In genomic region chr11:99724061-99724460, GRCm38 (mm10) we compare ENCODE assay signal across 20 mouse cellular contexts. TPM values are rescaled to one million over a fixed set of nuclear protein-coding genes. Genes with fewer than 3 reads are reported as not detected.
"Had no signal": no experiment of that assay in that cellular context is flagged by ENCODE, and none has a peak within 500 bp of the region (broad histone marks: within the 10 kb centered on the region; RNA-seq: fewer than 3 reads in every experiment).

No protein-coding gene starts in this region.

- DNase-seq: kidney, adult 2 months; kidney, postnatal 25 days; layer of hippocampus, adult 9-11 months; layer of hippocampus, postnatal 36 days; lung, embryonic 14.5 days; lung, postnatal 10 days; lung, postnatal 4 days; midbrain, embryonic 14.5 days; right cerebral cortex, postnatal 14 days; thymus, postnatal 36 days had no signal

- H3K36me3 ChIP-seq: limb, embryonic 13.5 days; midbrain, embryonic 10.5 days; neural tube, embryonic 12.5 days; stomach, embryonic 15.5 days had no signal

- H3K4me3 ChIP-seq: limb, embryonic 13.5 days; midbrain, embryonic 10.5 days; neural tube, embryonic 12.5 days; stomach, embryonic 15.5 days had no signal

- H3K27me3 ChIP-seq: limb, embryonic 13.5 days; neural tube, embryonic 12.5 days; stomach, embryonic 15.5 days had no signal

- H3K4me2 ChIP-seq: limb, embryonic 13.5 days; lung, embryonic 14.5 days; neural tube, embryonic 12.5 days; stomach, embryonic 15.5 days had no signal

- H3K27ac ChIP-seq: limb, embryonic 13.5 days; midbrain, embryonic 10.5 days; neural tube, embryonic 12.5 days; stomach, embryonic 15.5 days had no signal

- H3K4me1 ChIP-seq: limb, embryonic 13.5 days; midbrain, embryonic 10.5 days; neural tube, embryonic 12.5 days; stomach, embryonic 15.5 days had no signal

RNA-seq across cellular contexts. Expression of gene Gm14180, which starts 10.0 kb away (rescaled TPM):
- polyA plus RNA-seq: kidney, adult 2 months; kidney, embryonic 16.5 days; limb, embryonic 13.5 days; liver, adult 2 months; liver, embryonic 16.5 days; lung, embryonic 14.5 days; midbrain, embryonic 10.5 days; midbrain, embryonic 14.5 days; neural tube, embryonic 12.5 days; spleen, adult 2 months; stomach, embryonic 15.5 days; testis, adult 2 months; thymus, postnatal 0 days had no signal

RNA-seq across cellular contexts. Expression of gene Gm14190, which starts 33.5 kb away (rescaled TPM):
- polyA plus RNA-seq: kidney, adult 2 months; kidney, embryonic 16.5 days; limb, embryonic 13.5 days; liver, adult 2 months; liver, embryonic 16.5 days; lung, embryonic 14.5 days; midbrain, embryonic 10.5 days; midbrain, embryonic 14.5 days; neural tube, embryonic 12.5 days; spleen, adult 2 months; stomach, embryonic 15.5 days; testis, adult 2 months; thymus, postnatal 0 days had no signal

RNA-seq across cellular contexts. Expression of gene Gm11595, which starts 48.7 kb away (rescaled TPM):
- polyA plus RNA-seq: kidney, adult 2 months; kidney, embryonic 16.5 days; limb, embryonic 13.5 days; liver, adult 2 months; liver, embryonic 16.5 days; lung, embryonic 14.5 days; midbrain, embryonic 10.5 days; midbrain, embryonic 14.5 days; neural tube, embryonic 12.5 days; spleen, adult 2 months; stomach, embryonic 15.5 days; testis, adult 2 months; thymus, postnatal 0 days had no signal

RNA-seq across cellular contexts. Expression of gene Krtap4-8, which starts 56.4 kb away (rescaled TPM):
- polyA plus RNA-seq: kidney, adult 2 months; kidney, embryonic 16.5 days; limb, embryonic 13.5 days; liver, adult 2 months; liver, embryonic 16.5 days; lung, embryonic 14.5 days; midbrain, embryonic 10.5 days; midbrain, embryonic 14.5 days; neural tube, embryonic 12.5 days; spleen, adult 2 months; stomach, embryonic 15.5 days; testis, adult 2 months; thymus, postnatal 0 days had no signal

RNA-seq across cellular contexts. Expression of gene Krtap4-6, which starts 58.3 kb away (rescaled TPM):
- polyA plus RNA-seq: kidney, adult 2 months; kidney, embryonic 16.5 days; limb, embryonic 13.5 days; liver, adult 2 months; liver, embryonic 16.5 days; lung, embryonic 14.5 days; midbrain, embryonic 10.5 days; midbrain, embryonic 14.5 days; neural tube, embryonic 12.5 days; spleen, adult 2 months; stomach, embryonic 15.5 days; thymus, postnatal 0 days had no signal
